Mouse (Mus musculus) embryonic facial prominence, embryonic 10.5 days (tissue): ENCODE measurements around the gene Lrrn4cl. TPM values are rescaled to one million over a fixed set of nuclear protein-coding genes. Genes with fewer than 3 reads are reported as not detected.
"Not testable (repeated sequence)": the region's sequence is repeated elsewhere in the genome, so short reads cannot be mapped to it uniquely, and the experiment has no call there.

Source experiments
- DNase-seq: peaks from one replicate; pipeline ENCODE4 v3.0.0-alpha.2; 2017; ENCODE audit warnings: low spot score
- H3K27ac ChIP-seq: fragments of 300-500 bp; sonication (generic); replicated peaks from 2 replicates; pipeline ENCODE4 v1.5.1; 2016; ENCODE audit warnings: mild to moderate bottlenecking
- H3K27me3 ChIP-seq: fragments of 300-500 bp; sonication (generic); replicated peaks from 2 replicates; pipeline ENCODE4 v1.6.1; 2016; ENCODE audit warnings: low read depth, mild to moderate bottlenecking; ENCODE audit not compliant: poor library complexity, severe bottlenecking
- H3K36me3 ChIP-seq: fragments of 300-500 bp; sonication (generic); replicated peaks from 2 replicates; pipeline ENCODE4 v1.6.1; 2016; ENCODE audit warnings: mild to moderate bottlenecking, moderate library complexity
- H3K4me1 ChIP-seq: fragments of 300-500 bp; sonication (generic); 2 replicates; pipeline ENCODE4 v1.6.1; 2016
- H3K4me3 ChIP-seq: fragments of 300-500 bp; sonication (generic); 2 replicates; pipeline ENCODE4 v1.5.1; 2016; ENCODE audit warnings: mild to moderate bottlenecking, moderate library complexity
- H3K9me3 ChIP-seq: fragments of 300-500 bp; sonication (generic); 2 replicates; pipeline ENCODE4 v1.6.1; 2016; ENCODE audit warnings: mild to moderate bottlenecking
- WGBS: fragments of 180-500 bp; shearing (Covaris S2); methylation state at CpG from one replicate; pipeline ENCODE4 v1.1.7; 2016; 5-methylcytosine and 5-hydroxymethylcytosine counted together
- microRNA-seq: library from miRNA; unstranded; fragments of <30 nt; microRNA quantifications from one replicate; pipeline ENCODE4, GENCODE M21; 2017
- polyA plus RNA-seq: library from polyadenylated mRNA; unstranded; fragments of >200 nt; fragmentation: Nextera tagmentation; extraction: Ambion mirVana; gene quantifications from 2 replicates; pipeline ENCODE4 v1.2.1, GENCODE M21; 2016

The Lrrn4cl gene
- polyA plus RNA-seq, 1 experiment from 2014 or later: 0.57 TPM

DNA sequence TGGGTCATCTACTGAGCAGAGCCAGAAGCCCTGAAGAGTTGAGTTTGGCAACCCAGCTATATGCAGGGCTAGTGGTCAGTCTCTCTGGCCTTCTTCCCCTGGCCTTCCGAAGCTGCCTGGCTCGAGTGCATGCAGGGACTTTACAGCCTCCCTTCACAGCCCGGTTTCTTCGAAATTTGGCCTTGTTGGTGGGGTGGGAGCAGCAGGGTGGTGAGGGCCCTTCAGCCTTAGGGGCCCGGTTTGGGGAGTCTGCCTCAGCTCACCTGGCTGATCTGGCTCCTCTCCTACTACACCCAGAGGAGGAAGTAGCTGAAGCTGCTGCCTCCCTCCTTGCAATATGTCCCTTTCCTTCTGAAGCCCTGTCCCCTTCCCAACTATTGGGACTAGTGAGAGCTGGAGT, 45.7 kb downstream of the Lrrn4cl start:
- 89% methylated on average over 5 of the region's 5 CpGs for WGBS
- not testable (repeated sequence) for DNase-seq, H3K27me3 ChIP-seq, H3K27ac ChIP-seq, H3K9me3 ChIP-seq
- peaks cover 45% of the 10 kb centered on the region for H3K36me3 ChIP-seq
- peaks cover 44% of the 10 kb centered on the region for H3K4me1 ChIP-seq
- H3K4me3 ChIP-seq: peak overlapping the region; percentile 93; the same call in 1 of the 2 replicates

DNA sequence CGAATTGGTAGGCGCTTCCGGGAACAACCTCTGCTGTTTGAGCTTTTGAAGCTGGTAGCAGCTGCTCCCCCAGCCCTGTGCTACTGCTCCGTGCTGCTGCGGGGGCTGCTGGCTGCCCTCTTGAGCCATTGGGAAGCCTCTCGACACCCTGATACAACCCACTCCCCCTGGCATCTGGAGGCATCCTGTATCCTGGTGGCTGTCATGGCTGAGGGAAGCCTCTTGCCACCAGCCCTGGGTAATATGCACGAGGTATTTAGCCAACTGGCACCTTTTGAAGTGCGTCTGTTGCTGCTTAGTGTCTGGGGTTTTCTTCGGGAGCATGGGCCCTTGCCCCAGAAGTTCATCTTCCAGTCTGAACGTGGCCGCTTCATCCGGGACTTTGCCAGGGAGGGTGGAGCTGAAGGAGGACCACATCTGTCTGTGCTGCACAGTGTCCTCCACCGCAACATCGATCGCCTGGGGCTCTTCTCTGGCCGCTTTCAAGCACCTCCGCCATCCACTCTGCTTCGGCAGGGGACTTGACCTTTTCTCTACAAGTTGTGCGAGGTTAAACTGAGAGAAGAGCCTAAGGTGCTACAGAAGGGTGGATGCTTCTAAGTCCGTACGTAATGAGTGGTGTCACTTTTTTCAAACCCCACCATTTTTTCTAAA, 46.8 kb downstream of the Lrrn4cl start:
- DNase-seq: peak; percentile 65
- WGBS: 26% methylated on average over 21 of the region's 21 CpGs
- not testable (repeated sequence) for H3K9me3 ChIP-seq, H3K27me3 ChIP-seq
- Histone ChIP-seq H3K4me1 (peaks cover 44% of the 10 kb centered on the region), H3K36me3 (peaks cover 49% of the 10 kb centered on the region), H3K4me3 (peak overlapping the region; percentile 93), H3K27ac (peak overlapping the region; percentile 96)

DNA sequence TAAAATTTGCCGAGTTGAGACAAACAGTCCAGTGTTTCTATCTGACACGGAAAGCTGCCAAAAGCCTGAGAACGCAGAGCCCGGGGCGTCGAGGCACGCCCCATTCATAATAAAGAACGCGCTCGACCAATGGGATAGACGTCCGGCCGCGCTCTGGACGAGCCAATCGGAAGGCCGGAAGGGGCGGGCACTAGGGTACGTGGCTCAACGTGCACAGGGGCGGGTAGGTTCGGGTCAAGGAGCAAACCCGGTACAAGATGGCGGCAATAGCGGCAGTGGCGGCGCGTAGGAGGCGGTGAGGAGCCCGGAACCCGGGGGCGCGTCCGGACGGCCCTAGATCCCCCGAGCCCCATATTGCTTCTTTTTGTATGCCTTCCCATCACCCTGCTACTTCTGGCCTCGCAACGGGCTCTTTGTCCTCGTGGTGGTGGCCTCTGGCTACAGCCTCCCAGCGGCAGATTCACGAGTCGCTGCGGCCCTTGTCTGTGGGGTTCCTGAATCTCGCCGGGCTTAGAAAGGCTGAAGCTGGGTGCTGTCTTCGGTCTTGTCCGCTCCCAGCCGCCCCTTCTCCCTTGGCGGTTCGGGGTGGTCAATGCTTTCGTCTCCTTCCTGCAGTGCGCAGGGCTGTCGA, 47.4 kb downstream of the Lrrn4cl start, which contains the start of gene Ganab:
TSS of gene Ganab (plus strand) at position 207 of the 631 bp plus-strand sequence.
- Histone ChIP-seq H3K4me3 (peak within 1 kb of the TSS; percentile 93), H3K4me1 (peaks cover 44% of the 10 kb centered on the region), H3K36me3 (peaks cover 56% of the 10 kb centered on the region), H3K9me3 (no peaks in the 10 kb centered on the region), H3K27ac (peak within 1 kb of the TSS; percentile 96), H3K27me3 (no peaks in the 10 kb centered on the region)
- WGBS: under 1% methylated on average over 53 of the region's 53 CpGs
- peak; percentile 98 for DNase-seq

- Histone ChIP-seq H3K4me3 (peak overlapping the region; percentile 93), H3K4me1 (peaks cover 42% of the 10 kb centered on the region), H3K27me3 (no peaks in the 10 kb centered on the region), H3K36me3 (peaks cover 62% of the 10 kb centered on the region), H3K9me3 (no peaks in the 10 kb centered on the region), H3K27ac (peak overlapping the region; percentile 96)
- 17% methylated on average over 13 of the region's 13 CpGs for WGBS
- no peak for DNase-seq
Observed at GRCm38 (mm10) chr19:8898576-8898975, 48.0 kb downstream of the Lrrn4cl start.

DNA sequence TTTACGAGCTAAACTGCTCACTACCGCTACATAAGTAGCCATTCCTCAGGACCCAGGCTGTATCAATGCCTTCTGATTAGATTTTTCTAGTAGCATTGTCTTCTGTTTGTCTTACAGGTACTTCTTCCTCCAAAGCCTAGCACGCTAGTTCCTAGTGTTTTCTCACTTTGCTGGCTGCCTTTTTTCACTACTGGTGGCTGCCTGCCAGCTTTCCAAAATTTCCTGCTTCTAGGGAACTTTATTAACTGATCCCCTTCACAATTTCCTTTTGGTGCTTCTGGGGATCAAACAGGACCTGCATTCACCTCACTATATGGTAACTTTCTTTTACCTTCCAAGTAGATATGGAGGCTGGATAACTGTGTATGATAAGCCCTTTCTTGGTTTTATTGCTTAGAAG, 48.5 kb downstream of the Lrrn4cl start:
- H3K27ac ChIP-seq: no peak overlapping the region
- peaks cover 67% of the 10 kb centered on the region for H3K36me3 ChIP-seq
- 72% methylated on average over 3 of the region's 3 CpGs for WGBS

GRCm38 (mm10) chr19:8903412-8903811, 52.8 kb downstream of the Lrrn4cl start:
- WGBS: 95% methylated on average over 5 of the region's 5 CpGs
- no peaks in the 10 kb centered on the region for H3K27me3 ChIP-seq
- H3K4me3 ChIP-seq: no peak overlapping the region
- no peak overlapping the region for H3K27ac ChIP-seq
- no peak for DNase-seq
- peaks cover 81% of the 10 kb centered on the region for H3K36me3 ChIP-seq
- peaks cover 11% of the 10 kb centered on the region for H3K4me1 ChIP-seq
- no peaks in the 10 kb centered on the region for H3K9me3 ChIP-seq

More for the DNA sequence above, 48.5 kb downstream of the Lrrn4cl start:
- Histone ChIP-seq H3K27me3 (no peaks in the 10 kb centered on the region), H3K4me3 (peak overlapping the region; percentile 93), H3K9me3 (no peaks in the 10 kb centered on the region), H3K4me1 (peaks cover 37% of the 10 kb centered on the region)
- no peak for DNase-seq

Small RNA genes lying within 50 kb of the gene (microRNA-seq; reads per million reads assigned to microRNA genes)
- gene Mir5136: not detected

Other genes starting within 250 kb of the Lrrn4cl start
- gene Slc22a6, start 232.7 kb upstream of the Lrrn4cl start, polyA plus RNA-seq: 0.10 and 0.24 TPM in 2 replicates
- 0.04 and 0.09 TPM in 2 replicates for gene Chrm1, start 187.0 kb upstream of the Lrrn4cl start, polyA plus RNA-seq
- gene Slc3a2, start 127.4 kb upstream of the Lrrn4cl start, polyA plus RNA-seq: 125 and 127 TPM in 2 replicates
- gene Wdr74, start 114.9 kb upstream of the Lrrn4cl start, polyA plus RNA-seq: 117 and 127 TPM in 2 replicates
- gene 1700092M07Rik, start 110.0 kb upstream of the Lrrn4cl start, polyA plus RNA-seq: 3.4 and 3.5 TPM in 2 replicates
- gene Stx5a, start 109.4 kb upstream of the Lrrn4cl start, polyA plus RNA-seq: 97.0 and 108 TPM in 2 replicates
- 254 and 269 TPM in 2 replicates for gene Nxf1, start 93.7 kb upstream of the Lrrn4cl start, polyA plus RNA-seq
- 179 and 185 TPM in 2 replicates for gene Tmem223, start 79.8 kb upstream of the Lrrn4cl start, polyA plus RNA-seq
- gene Tmem179b, start 76.3 kb upstream of the Lrrn4cl start, polyA plus RNA-seq: 43.4 and 46.7 TPM in 2 replicates
- gene Taf6l, start 64.4 kb upstream of the Lrrn4cl start, polyA plus RNA-seq: 44.7 and 46.3 TPM in 2 replicates
- gene Polr2g, start 52.2 kb upstream of the Lrrn4cl start, polyA plus RNA-seq: 193 and 205 TPM in 2 replicates
- gene Zbtb3, start 48.2 kb upstream of the Lrrn4cl start, polyA plus RNA-seq: 6.5 and 6.9 TPM in 2 replicates
- 83.8 and 85.6 TPM in 2 replicates for gene Ttc9c, start 31.4 kb upstream of the Lrrn4cl start, polyA plus RNA-seq
- gene Hnrnpul2, start 30.8 kb upstream of the Lrrn4cl start, polyA plus RNA-seq: 4.8 and 5.0 TPM in 2 replicates
- gene AC129217.1, start 21.0 kb upstream of the Lrrn4cl start, polyA plus RNA-seq: not detected in 2 replicates
- gene Bscl2, start 13.3 kb upstream of the Lrrn4cl start, polyA plus RNA-seq: 41.4 and 44.6 TPM in 2 replicates
- gene Gng3, start 11.6 kb upstream of the Lrrn4cl start, polyA plus RNA-seq: 29.3 and 32.0 TPM in 2 replicates
- gene Ubxn1, start 20.7 kb downstream of the Lrrn4cl start, polyA plus RNA-seq: 218 and 220 TPM in 2 replicates
- 59.0 and 62.0 TPM in 2 replicates for gene Uqcc3, start 30.2 kb downstream of the Lrrn4cl start, polyA plus RNA-seq
- 115 and 118 TPM in 2 replicates for gene Lbhd1, start 33.0 kb downstream of the Lrrn4cl start, polyA plus RNA-seq
- not detected in 2 replicates for gene Gm49403, start 33.2 kb downstream of the Lrrn4cl start, polyA plus RNA-seq
- gene 1810009A15Rik, start 38.1 kb downstream of the Lrrn4cl start, polyA plus RNA-seq: 159 and 167 TPM in 2 replicates
- 0.59 and 0.96 TPM in 2 replicates for gene Gm49416, start 38.2 kb downstream of the Lrrn4cl start, polyA plus RNA-seq
- gene Ints5, start 42.2 kb downstream of the Lrrn4cl start, polyA plus RNA-seq: 59.0 and 60.9 TPM in 2 replicates
- gene Ganab, start 47.3 kb downstream of the Lrrn4cl start, polyA plus RNA-seq: 116 TPM in 2 replicates
- 46.7 and 47.3 TPM in 2 replicates for gene B3gat3, start 69.6 kb downstream of the Lrrn4cl start, polyA plus RNA-seq
- gene Rom1, start 78.6 kb downstream of the Lrrn4cl start, polyA plus RNA-seq: 3.1 and 3.8 TPM in 2 replicates
- 28.9 and 30.1 TPM in 2 replicates for gene Eml3, start 78.8 kb downstream of the Lrrn4cl start, polyA plus RNA-seq
- gene Mta2, start 91.1 kb downstream of the Lrrn4cl start, polyA plus RNA-seq: 212 and 216 TPM in 2 replicates
- 45.2 and 47.8 TPM in 2 replicates for gene Tut1, start 103.1 kb downstream of the Lrrn4cl start, polyA plus RNA-seq
- gene Eef1g, start 116.3 kb downstream of the Lrrn4cl start, polyA plus RNA-seq: 550 and 554 TPM in 2 replicates
- 9.3 and 10.0 TPM in 2 replicates for gene Ahnak, start 138.5 kb downstream of the Lrrn4cl start, polyA plus RNA-seq
- not detected in 2 replicates for gene Scgb1a1, start 237.2 kb downstream of the Lrrn4cl start, polyA plus RNA-seq